Mouse (Mus musculus) telencephalon, adult 2 months (tissue): ENCODE measurements at regions not wholly inside any gene's neighbourhood (a gene's known extent, or its start where the extent isn't known, plus 50 kb on each side); places are given as distances from the start of the nearest gene placed in this dataset.

ENCODE experiments used
- DNase-seq: peaks from one replicate; pipeline ENCODE4 v3.0.0-alpha.2; 2011; ENCODE audit warnings: low read depth, low spot score

DNA sequence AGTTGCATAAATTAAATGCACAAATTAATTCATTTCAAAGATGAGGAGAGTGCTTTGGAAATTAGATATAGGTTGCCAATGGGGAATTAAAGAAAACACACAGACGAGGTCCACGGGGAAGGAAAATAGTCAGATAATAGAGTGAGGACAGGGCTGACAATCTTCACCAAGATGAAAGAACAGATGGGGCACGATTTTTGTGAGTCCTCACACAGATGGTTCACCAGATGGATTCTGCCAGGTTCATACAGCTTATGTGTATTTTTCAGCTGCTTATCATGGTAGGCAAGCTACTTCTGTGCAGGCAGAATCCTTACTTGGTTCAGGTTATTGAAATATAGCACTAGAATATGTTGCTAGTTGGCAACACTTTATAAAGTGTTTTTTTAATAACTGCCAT, 1585.4 kb upstream of the Igfbp7 start:
- DNase-seq: peak; percentile 55

DNA sequence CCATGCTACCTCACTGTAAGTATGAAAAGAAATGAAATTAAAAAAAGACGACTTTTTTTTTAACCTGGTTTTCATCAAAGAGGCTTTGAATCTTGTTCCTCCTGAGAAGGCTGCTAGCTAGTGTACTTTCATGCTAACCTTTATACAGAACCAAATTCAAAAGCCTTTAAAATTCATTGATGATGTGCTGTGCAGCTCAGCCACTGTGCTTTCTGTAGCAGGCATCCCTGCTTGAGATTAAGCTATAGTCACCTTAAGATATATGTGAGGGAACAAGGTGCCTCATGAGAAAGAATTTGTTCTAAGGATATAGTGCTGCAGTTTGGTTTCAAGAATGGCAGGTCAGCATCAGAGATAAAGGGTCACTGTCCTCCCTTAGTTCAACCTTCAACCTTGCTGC, 1581.9 kb upstream of the Igfbp7 start:
- no peak for DNase-seq

DNA sequence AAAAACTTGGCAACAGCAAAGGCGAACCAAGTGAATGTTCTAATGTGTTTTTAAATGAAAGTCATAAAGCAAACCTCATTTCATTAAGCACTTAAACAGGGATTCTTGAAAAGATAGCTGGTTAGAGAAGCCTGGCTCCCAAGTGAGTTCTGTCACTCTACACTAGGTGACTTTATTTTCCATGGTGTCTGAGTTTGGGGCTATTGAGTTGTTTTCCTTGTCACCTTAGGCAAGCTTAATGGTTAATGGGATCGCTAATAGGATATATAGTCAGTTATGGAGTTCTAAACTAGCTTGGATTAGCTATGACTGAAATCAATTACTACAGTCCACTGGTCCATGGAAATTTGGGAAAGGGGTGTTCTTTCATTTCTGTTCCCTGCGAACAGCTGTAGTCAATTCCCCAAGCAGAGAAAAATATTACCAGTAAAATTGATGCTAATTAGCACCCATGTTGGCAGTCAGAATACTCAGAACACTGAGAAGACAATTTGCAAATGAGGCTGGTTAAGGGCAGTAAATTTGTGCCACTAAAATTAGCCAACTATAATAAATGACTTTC, 1568.7 kb upstream of the Igfbp7 start:
- DNase-seq: no peak

DNA sequence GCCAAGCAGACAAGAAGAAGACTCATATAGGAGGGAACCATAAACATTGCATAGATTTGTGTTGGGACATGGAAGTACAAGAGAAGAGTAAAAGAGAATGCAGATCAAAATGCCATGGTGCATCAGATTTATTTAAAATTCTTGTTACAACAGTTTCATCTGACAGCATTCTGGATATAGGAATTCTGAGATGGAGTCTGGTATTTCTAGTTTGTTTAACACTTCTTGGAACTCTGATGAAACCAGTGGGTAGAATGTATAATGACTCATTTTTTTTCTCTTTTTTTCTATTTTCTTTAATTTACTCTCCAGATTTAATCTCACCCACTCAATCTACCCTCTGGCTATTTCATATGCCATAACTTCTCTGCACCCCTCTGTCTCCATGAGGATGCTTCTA, 1537.9 kb upstream of the Igfbp7 start:
- peak; percentile 18 for DNase-seq

DNA sequence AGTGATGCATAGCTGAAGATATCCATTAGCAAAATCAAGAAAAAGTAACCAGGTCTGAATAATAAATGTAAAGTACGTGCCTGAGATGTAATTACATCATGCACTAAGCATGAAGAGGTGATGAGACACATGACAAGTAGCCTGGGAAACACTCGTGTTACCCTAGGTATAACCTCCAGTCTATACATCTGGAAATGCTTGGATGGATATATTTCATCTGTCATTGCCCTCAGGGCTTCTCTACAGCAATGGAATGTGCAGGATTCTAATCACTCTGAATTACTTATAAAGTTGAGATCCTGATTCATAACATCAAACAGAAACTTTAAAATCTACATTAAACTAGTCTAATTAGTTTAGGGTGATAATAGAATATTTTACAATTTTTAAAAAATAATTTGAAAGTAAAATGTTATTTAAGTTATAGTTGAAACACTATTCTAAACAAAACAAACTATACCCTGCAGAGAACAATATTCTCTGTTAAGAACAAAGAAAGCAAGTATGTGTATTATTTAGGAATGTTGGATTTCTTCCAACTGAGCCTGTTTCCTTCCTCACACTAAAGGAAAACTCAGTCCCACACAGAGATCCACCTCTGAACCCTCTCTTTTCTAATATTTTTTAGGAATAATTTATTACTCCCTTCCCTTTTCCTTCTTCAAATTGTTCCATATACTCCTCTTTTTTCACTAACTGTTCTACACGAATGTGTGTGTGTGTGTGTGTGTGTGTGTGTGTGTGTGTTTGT, 1514.2 kb upstream of the Igfbp7 start:
- no peak for DNase-seq

DNA sequence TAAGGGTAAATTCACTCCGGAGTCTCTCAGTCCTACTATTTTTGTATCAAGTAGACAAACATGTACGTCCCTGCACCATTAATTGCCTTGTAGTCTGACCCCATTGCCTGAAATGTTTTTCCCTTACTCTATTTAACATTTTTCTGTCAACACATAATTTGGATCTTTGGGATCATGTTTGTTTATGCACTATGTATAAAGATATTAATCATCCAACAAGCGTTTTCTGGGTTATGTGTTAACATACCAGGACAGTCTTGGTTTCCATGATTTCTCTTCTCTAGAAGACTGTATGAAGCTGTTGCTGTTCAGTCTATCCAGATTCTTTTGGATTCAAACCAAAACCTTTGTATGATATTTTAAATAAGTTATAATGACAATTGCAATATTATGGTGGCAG, 1492.3 kb upstream of the Igfbp7 start:
- no peak for DNase-seq

DNA sequence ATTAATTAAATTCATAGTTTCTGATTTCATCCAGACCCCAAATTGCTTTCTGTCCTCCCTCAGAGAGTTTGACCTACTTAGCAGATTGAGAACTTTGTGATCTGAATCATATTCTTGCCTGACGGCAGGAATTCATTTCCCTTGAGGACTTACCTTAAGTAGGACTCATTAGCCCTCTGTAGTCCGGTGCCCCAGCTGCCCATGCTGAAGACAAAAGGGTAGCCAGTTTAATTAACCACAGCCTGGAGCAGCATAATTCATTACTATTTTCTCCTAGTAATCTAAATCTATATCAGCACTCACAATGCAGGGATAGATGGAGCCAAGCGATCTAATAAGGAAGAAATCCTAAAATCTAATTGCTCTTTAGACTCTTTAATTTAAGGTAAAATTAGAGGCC, 1470.9 kb upstream of the Igfbp7 start:
- no peak for DNase-seq

DNA sequence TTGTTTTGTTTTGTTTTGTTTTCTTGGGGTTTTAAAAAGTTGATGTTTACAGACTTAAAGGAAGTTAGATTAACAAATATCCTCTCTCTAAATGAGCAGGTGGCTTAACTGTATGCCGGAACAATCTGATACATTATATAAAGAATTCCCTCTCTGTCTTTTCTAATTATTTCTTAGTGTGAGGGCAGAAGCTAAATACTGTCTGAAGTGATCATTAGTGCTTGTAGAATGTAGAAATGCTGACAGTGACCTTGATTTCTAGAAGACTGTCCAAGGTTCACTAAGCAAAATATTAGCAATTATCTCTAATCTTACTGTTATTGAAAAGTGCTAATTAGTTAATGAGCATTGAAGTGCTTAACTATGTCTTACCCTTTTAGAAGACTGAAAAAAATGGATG, 1437.3 kb upstream of the Igfbp7 start:
- no peak for DNase-seq

DNA sequence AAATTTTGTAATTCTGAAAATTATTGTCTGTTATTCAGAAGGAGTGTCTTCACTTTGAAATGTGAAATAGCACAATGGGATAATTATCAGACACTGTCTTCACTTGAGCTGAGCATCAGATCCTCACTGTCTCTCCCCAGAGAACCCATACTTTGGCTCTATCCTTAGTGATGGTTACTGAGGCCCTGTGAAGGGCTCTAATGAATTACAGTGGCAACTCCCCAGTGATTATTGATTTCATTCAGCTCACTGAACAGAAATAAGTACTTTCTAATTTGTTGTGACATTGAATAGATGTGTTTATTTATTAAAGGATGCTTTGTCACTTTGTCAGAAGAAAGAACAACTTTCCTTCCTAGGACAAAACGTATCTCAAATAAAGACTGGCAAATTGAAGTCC, 1389.5 kb upstream of the Igfbp7 start:
- no peak for DNase-seq
